Mouse (Mus musculus) lung, adult 2 months (tissue): Measurements from ENCODE around the gene Tmem208.

Experiments used
- CTCF ChIP-seq: fragments of 200-500 bp; IDR thresholded peaks from 2 replicates; pipeline ENCODE4 v1.5.1; 2011; ENCODE audit warnings: mild to moderate bottlenecking, low read length, control low read depth; ENCODE audit not compliant: insufficient read depth
- POLR2A ChIP-seq: fragments of 200-500 bp; IDR thresholded peaks from 2 replicates; pipeline ENCODE4 v1.6.1; 2011; ENCODE audit warnings: low read depth, mild to moderate bottlenecking, control low read depth, low read length, borderline replicate concordance; ENCODE audit errors: extremely low read depth

- TF ChIP-seq POLR2A = no peak
- TF ChIP-seq CTCF = no peak; the same call in 1 of the 2 replicates
Measured at GRCm38 (mm10) chr8:105289805-105290460, 36.2 kb upstream of the Tmem208 start, which contains the start of gene 4931428F04Rik.
